Mouse (Mus musculus): ENCODE results near the gene Atp1b1.

GRCm38 (mm10) chr1:164436749-164437148 lies 21.4 kb downstream of the Atp1b1 start:
- TF ChIP-seq CTCF (IDR thresholded peaks at IDR 0.05; ENCODE audit: control insufficient read depth, insufficient read depth, low read length) (no peak), POLR2A (IDR thresholded peaks at IDR 0.05; ENCODE audit: borderline replicate concordance, control insufficient read depth, low read depth, low read length) (no peak)

All from bone marrow, adult 2 months (tissue).